Mouse (Mus musculus) right cerebral cortex, postnatal 10 days (tissue): ENCODE results near the gene Ptbp1.

ENCODE experiments used
- DNase-seq, 2 experiments: peaks; one replicate each; pipeline ENCODE4 v3.0.0; 2021; ENCODE audit warnings: low spot score in 2 of 2

Ptbp1 gene

GRCm38 (mm10) chr10:79858416-79859074 lies 4.3 kb downstream of the Ptbp1 start:
- DNase-seq = peak; percentile 90 to 92

DNA sequence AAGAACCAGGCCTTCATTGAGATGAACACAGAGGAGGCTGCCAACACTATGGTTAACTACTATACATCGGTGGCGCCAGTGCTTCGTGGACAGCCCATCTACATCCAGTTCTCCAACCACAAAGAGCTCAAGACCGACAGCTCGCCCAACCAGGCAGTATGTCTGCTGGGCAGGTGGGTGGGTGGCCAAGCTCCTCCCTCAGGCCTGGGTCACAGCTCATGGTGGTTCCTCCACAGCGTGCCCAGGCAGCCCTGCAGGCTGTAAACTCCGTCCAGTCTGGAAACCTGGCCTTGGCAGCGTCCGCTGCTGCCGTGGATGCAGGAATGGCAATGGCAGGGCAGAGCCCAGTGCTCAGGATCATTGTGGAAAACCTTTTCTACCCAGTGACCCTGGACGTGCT lies 4.9 kb downstream of the Ptbp1 start:
- no peak for DNase-seq

DNA sequence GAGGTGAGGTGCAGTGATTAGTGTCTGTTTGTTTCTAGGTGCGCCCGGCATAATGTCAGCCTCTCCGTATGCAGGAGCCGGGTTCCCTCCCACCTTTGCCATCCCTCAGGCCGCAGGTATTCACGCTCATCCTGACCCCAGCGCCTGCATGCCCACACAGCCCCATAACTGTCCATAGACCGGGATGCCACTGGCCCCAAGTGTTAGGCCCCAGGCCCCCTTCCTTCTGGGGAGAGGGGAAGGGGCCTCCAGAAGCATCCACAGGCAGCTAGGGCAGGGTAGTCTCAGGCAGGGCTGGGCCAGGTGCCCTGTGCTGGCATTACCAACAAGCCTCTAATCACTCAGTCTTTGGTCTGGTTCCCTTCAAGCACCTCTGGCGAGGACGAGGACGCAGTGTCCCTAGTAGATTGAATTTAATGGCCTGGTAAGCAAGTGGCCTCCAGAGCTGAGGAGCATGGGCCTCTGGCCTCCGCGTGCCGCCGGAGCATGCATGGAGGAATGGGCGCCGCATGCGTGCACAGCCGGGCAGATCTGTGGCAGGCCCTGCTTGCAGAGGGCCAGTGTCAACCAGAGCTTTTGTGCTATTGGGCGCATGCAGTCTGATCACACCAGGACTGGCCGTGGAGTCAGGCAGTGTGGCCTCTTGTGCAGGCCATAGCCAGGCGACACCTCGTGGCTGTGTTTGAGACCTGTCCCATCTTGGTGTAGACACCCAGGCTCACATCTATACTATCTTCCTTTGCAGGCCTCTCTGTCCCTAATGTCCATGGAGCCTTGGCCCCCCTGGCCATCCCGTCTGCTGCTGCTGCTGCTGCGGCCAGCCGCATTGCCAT lies 6.1 kb downstream of the Ptbp1 start:
- DNase-seq = no peak

- no peak for DNase-seq
Observed at GRCm38 (mm10) chr10:79861230-79862048, 7.2 kb downstream of the Ptbp1 start.

GRCm38 (mm10) chr10:79862049-79862788 lies 8.0 kb downstream of the Ptbp1 start:
- DNase-seq = no peak

DNA sequence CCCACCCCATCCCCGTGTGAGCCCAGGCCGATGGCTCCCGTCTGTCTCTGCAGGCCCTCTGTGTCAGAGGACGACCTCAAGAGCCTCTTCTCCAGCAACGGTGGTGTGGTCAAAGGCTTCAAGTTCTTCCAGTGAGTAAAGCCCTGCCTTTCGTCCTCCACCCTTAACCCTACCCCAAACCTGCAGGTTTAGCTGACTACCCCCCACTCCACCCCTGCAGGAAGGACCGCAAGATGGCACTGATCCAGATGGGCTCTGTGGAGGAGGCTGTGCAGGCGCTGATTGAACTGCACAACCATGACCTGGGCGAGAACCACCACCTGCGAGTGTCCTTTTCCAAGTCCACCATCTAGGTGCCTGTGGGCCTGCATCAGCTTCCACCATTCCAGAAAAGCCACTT lies 8.7 kb downstream of the Ptbp1 start:
- no peak for DNase-seq

GRCm38 (mm10) chr10:79864351-79865188 lies 10.3 kb downstream of the Ptbp1 start:
- no peak for DNase-seq

DNA sequence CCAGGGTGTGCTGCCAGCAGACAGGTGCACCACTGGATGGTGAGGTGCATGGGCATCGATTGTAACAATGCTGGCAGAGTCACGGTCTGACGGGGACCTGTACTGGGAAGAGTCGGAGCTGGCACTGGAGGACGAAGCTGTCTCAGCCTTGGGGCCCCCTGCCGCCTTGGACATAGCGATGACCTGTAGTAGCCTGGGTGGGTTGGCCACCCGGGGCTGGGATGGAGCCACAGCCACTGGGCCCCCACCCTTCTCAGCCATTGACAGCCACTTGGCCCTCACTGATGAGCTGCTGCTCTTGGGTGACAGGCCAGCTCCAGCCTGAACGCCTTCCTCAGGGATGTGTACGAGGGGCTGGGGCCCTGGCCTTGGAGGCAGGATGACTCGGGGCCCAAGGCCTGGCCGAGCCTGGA lies 11.0 kb downstream of the Ptbp1 start:
- no peak for DNase-seq

DNA sequence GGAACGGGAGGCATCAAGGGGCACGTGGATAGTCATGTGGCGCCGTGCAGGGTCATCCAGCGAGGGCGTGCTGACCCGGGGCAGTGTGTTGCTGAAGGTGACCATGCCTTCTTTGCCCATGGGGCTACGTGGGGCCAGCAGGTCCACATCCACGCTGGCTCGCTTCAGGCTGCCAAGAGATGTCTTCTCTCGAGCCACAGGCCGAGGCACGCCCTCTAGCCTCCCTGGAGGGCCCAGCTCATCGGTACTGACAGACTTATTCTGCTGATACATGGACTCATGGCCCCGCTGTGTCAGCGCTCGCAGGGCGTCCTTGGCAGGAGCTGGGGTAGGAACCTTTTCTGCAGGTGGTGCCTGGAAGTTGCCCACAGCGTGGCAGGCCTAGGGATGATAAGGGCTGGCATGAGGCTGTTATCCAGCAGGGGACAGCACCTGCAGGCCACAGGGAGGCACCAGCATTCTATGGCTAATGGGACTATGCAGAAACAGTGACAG lies 11.6 kb downstream of the Ptbp1 start:
- no peak for DNase-seq

- no peak for DNase-seq
Observed at GRCm38 (mm10) chr10:79866601-79867000, 12.4 kb downstream of the Ptbp1 start.

DNA sequence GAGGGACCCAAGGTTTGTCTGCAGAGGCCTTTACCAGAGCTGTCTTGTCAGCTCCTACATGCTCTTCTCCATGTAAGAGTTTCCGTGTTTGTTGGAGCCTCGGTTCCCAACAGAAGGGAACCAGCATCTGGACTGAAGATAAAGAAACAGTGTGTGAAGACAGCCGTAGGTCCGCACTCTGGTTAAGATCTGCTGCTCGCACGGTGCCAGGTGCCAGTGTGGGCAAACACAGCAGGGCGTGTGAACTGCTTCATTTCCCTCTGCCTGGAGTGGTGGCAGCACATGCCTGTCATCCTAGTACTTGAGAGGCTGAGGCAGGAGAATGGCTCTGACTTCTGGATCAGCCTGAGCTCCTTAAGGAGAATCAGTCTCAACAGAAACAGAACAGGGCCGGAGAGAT lies 17.6 kb downstream of the Ptbp1 start:
- DNase-seq = peak in 1 of 2 experiments; percentile 63

DNA sequence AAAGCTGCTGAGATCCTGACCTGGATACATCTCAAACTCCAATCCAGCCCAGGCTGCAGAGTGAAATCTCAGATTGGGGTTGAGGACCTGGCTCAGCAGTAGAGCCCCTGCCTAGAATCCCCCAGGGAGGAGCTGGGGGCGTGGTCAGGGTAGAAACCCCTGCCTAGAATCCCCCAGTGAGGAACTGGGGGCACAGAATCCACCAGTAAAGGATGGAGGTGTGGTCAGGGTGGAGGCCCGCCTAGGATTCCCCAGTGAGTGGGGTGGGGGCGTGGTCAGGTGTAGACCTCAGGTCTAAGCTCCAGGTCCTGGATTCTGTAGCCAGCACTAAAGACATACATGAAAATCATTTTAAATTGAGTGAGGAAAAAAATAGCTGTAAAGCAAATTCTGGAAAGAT lies 18.6 kb downstream of the Ptbp1 start:
- DNase-seq = peak in 1 of 2 experiments; percentile 47

- peak in 1 of 2 experiments; percentile 44 for DNase-seq
Observed at GRCm38 (mm10) chr10:79873313-79873712, 19.1 kb downstream of the Ptbp1 start.

GRCm38 (mm10) chr10:79873715-79874289 lies 19.6 kb downstream of the Ptbp1 start:
- DNase-seq = no peak

- peak; percentile 76 for DNase-seq
Observed at GRCm38 (mm10) chr10:79874290-79874862, 20.1 kb downstream of the Ptbp1 start, which contains the start of the genes Prtn3 and Plppr3. TSS of gene Prtn3 (plus strand) at chr10:79874476. TSS of gene Plppr3 (minus strand) at chr10:79874634.

DNA sequence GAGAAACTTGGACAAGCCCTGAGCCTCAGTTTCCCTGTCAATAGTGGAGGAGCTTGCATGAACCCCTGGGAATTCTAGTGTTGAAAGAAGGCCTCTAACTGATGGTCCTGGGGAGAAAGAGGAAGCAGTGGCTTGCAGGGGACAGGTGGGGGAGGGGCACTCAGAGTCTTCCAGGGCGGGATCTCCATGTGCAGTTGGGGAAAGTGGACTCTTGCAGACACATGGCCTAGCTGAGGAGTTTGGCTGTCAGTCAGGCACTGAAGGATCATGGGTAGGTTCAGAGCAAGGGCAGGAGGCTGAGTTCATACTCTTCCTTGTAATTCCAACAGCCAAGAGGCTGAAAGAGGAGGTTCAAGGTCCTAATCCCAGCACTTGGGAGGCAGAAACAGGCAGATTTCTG lies 22.9 kb downstream of the Ptbp1 start:
- DNase-seq = peak in 1 of 2 experiments; percentile 36

- DNase-seq = no peak
Observed at GRCm38 (mm10) chr10:79877757-79878156, 23.5 kb downstream of the Ptbp1 start.

GRCm38 (mm10) chr10:79879527-79879926 lies 25.3 kb downstream of the Ptbp1 start:
- DNase-seq = no peak

GRCm38 (mm10) chr10:79880721-79881120 lies 26.5 kb downstream of the Ptbp1 start:
- DNase-seq = peak in 1 of 2 experiments; percentile 42

DNA sequence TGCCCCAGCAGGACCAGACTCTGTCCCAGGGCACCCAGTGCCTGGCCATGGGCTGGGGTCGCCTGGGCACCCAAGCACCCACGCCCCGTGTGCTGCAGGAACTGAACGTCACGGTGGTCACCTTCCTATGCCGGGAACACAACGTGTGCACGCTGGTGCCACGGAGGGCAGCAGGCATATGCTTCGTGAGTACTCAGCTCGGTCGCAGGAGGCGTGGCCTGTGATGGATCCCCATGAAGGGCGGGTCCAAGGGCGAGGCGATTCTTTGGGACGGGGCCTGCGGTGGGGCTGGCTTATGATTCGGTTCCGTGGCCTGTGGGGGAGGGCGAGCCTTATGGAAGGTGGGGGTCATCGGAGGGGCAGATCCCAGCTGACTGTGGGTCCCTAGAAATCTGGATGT lies 27.8 kb downstream of the Ptbp1 start:
- DNase-seq = no peak
